Mouse (Mus musculus) neutrophil, adult 5-6 weeks (primary cell): ENCODE results near the gene Cdkn1a. TPM values are rescaled to one million over a fixed set of nuclear protein-coding genes. Genes with fewer than 3 reads are reported as not detected.

Source experiments
- ATAC-seq: fragments of 151-379, 151-347 bp; 2 replicates; pipeline ENCODE4 v1.8.0; 2017; ENCODE audit warnings: mild to moderate bottlenecking, moderate TSS enrichment; ENCODE audit not compliant: insufficient number of reproducible peaks, poor library complexity, low FRiP score, severe bottlenecking; ENCODE audit errors: extremely low read depth
- total RNA-seq: library from RNA; stranded (forward); fragments of 200-1000 nt; gene quantifications from 2 replicates; pipeline ENCODE4 v1.2.3, GENCODE M21; 2017

Gene Cdkn1a
- total RNA-seq, 1 experiment from 2014 or later = 1.3 TPM

- no peak for ATAC-seq
Measured at GRCm38 (mm10) chr17:29077786-29078509, 12.8 kb upstream of the Cdkn1a start.

- ATAC-seq = peak; percentile 42
Measured at GRCm38 (mm10) chr17:29078519-29079383, 12.0 kb upstream of the Cdkn1a start.

- ATAC-seq = no peak
Measured at GRCm38 (mm10) chr17:29080758-29081617, 9.8 kb upstream of the Cdkn1a start.

GRCm38 (mm10) chr17:29081618-29082381, 9.0 kb upstream of the Cdkn1a start:
- ATAC-seq = peak; percentile 44; the same call in 1 of the 2 replicates

GRCm38 (mm10) chr17:29083586-29083985, 7.2 kb upstream of the Cdkn1a start:
- ATAC-seq = no peak

- ATAC-seq = no peak
Measured at GRCm38 (mm10) chr17:29084656-29085055, 6.1 kb upstream of the Cdkn1a start.

- no peak for ATAC-seq
Measured at GRCm38 (mm10) chr17:29085266-29085665, 5.5 kb upstream of the Cdkn1a start.

- ATAC-seq = no peak
Measured at GRCm38 (mm10) chr17:29086916-29087315, 3.9 kb upstream of the Cdkn1a start.

GRCm38 (mm10) chr17:29091348-29091944, 670 bp downstream of the Cdkn1a start:
- ATAC-seq = no peak

GRCm38 (mm10) chr17:29092497-29092896, 1.7 kb downstream of the Cdkn1a start:
- no peak for ATAC-seq

- peak; percentile 28; the same call in 1 of the 2 replicates for ATAC-seq
Measured at GRCm38 (mm10) chr17:29093110-29093952, 2.6 kb downstream of the Cdkn1a start.

GRCm38 (mm10) chr17:29093961-29094309, 3.2 kb downstream of the Cdkn1a start:
- ATAC-seq = no peak

GRCm38 (mm10) chr17:29094310-29095181, 3.8 kb downstream of the Cdkn1a start:
- ATAC-seq = no peak

GRCm38 (mm10) chr17:29095201-29095733, 4.5 kb downstream of the Cdkn1a start:
- ATAC-seq = peak; percentile 82

GRCm38 (mm10) chr17:29096245-29096644, 5.5 kb downstream of the Cdkn1a start:
- ATAC-seq = no peak

- ATAC-seq = no peak
Measured at GRCm38 (mm10) chr17:29096851-29097561, 6.2 kb downstream of the Cdkn1a start.
